Mouse (Mus musculus) liver, adult 2 months (tissue): Measurements from ENCODE around the gene Stag1. TPM values are rescaled to one million over a fixed set of nuclear protein-coding genes. Genes with fewer than 3 reads are reported as not detected.
A peak's percentile ranks its signal among the peaks of the same experiment; 100 is the strongest.

Experiments
- DNase-seq: peaks from one replicate; pipeline ENCODE4 v3.0.0-alpha.2; 2011; ENCODE audit warnings: low read depth, low spot score; ENCODE audit errors: extremely low read depth
- H3K27ac ChIP-seq: fragments of 200-500 bp; replicated peaks from 2 replicates; pipeline ENCODE4 v1.5.1; 2012; ENCODE audit warnings: low read depth, mild to moderate bottlenecking, control low read depth, inconsistent platforms, low read length; ENCODE audit not compliant: insufficient read depth
- H3K27me3 ChIP-seq: fragments of 200-500 bp; 2 replicates; pipeline ENCODE4 v1.6.1; 2012; ENCODE audit warnings: mild to moderate bottlenecking, moderate library complexity, low read length, inconsistent platforms; ENCODE audit not compliant: control insufficient read depth, insufficient read depth
- H3K36me3 ChIP-seq: fragments of 200-500 bp; 2 replicates; pipeline ENCODE4 v1.6.1; 2012; ENCODE audit warnings: low read length, inconsistent platforms; ENCODE audit not compliant: control insufficient read depth, insufficient read depth
- H3K4me1 ChIP-seq: fragments of 200-500 bp; 2 replicates; pipeline ENCODE4 v1.6.1; 2011; ENCODE audit warnings: low read length; ENCODE audit not compliant: control insufficient read depth, insufficient read depth
- H3K4me3 ChIP-seq: fragments of 200-500 bp; 2 replicates; pipeline ENCODE4 v1.5.1; 2011; ENCODE audit warnings: low read depth, mild to moderate bottlenecking, control low read depth, low read length, moderate library complexity; ENCODE audit not compliant: insufficient read depth
- H3K79me2 ChIP-seq: fragments of 200-500 bp; 2 replicates; pipeline ENCODE4 v1.6.1; 2012; ENCODE audit warnings: inconsistent platforms, mild to moderate bottlenecking, low read length, moderate library complexity; ENCODE audit not compliant: control insufficient read depth, insufficient read depth
- H3K9ac ChIP-seq: fragments of 200-500 bp; 2 replicates; pipeline ENCODE4 v1.6.1; 2012; ENCODE audit warnings: low read depth, mild to moderate bottlenecking, control low read depth, inconsistent platforms, low read length
- CTCF ChIP-seq: fragments of 200-500 bp; IDR thresholded peaks from 2 replicates; pipeline ENCODE4 v1.5.1; 2011; ENCODE audit warnings: low read depth, low read length, control low read depth
- POLR2A ChIP-seq: fragments of 200-500 bp; IDR thresholded peaks from 2 replicates; pipeline ENCODE4 v1.6.1; 2011; ENCODE audit warnings: low read length, control low read depth; ENCODE audit not compliant: insufficient read depth; ENCODE audit errors: extremely low read depth
- WGBS: fragments of 180-500 bp; shearing (Covaris S2); methylation state at CpG from one replicate; pipeline ENCODE4 v1.1.7; 2018; 5-methylcytosine and 5-hydroxymethylcytosine counted together
- polyA plus RNA-seq: library from polyadenylated mRNA; depleted of rRNA; stranded (reverse); fragments of >200 nt; gene quantifications from 2 replicates; pipeline ENCODE4 v1.2.3, GENCODE M21; 2012
- total RNA-seq: library from RNA; depleted of rRNA; stranded (reverse); fragments of >200 nt; gene quantifications from 2 replicates; pipeline ENCODE4 v1.2.3, GENCODE M21; 2014

The Stag1 gene
- total and polyA plus RNA-seq, 2 experiments: 1.4 to 23.0 TPM

- H3K9ac ChIP-seq: no peak overlapping the region
- H3K4me3 ChIP-seq: no peak overlapping the region
- H3K4me1 ChIP-seq: peaks cover 3% of the 10 kb centered on the region; the same call in 1 of the 2 replicates
- peak; percentile 58 for DNase-seq
- TF ChIP-seq POLR2A (no peak), CTCF (no peak)
- no peak overlapping the region for H3K27ac ChIP-seq
- no peaks in the 10 kb centered on the region for H3K27me3 ChIP-seq
- H3K36me3 ChIP-seq: no peaks in the 10 kb centered on the region
- H3K79me2 ChIP-seq: no peaks in the 10 kb centered on the region
- 69% methylated on average over 13 of the region's 13 CpGs for WGBS
These were observed 15.8 kb upstream of the Stag1 start for GRCm38 (mm10) chr9:100581543-100582492.

GRCm38 (mm10) chr9:100582883-100583575 lies 14.6 kb upstream of the Stag1 start:
- Histone ChIP-seq H3K27ac (no peak overlapping the region), H3K79me2 (no peaks in the 10 kb centered on the region), H3K27me3 (no peaks in the 10 kb centered on the region), H3K4me3 (no peak overlapping the region), H3K9ac (no peak overlapping the region), H3K36me3 (no peaks in the 10 kb centered on the region), H3K4me1 (peaks cover 3% of the 10 kb centered on the region; the same call in 1 of the 2 replicates)
- 55% methylated on average over 13 of the region's 13 CpGs for WGBS
- no peak for TF ChIP-seq CTCF
- no peak for TF ChIP-seq POLR2A
- peak; percentile 40 for DNase-seq

GRCm38 (mm10) chr9:100584031-100584430 lies 13.6 kb upstream of the Stag1 start:
- no peaks in the 10 kb centered on the region for H3K79me2 ChIP-seq
- H3K36me3 ChIP-seq: no peaks in the 10 kb centered on the region
- no peak for DNase-seq
- WGBS: 77% methylated on average over 4 of the region's 4 CpGs
- peaks cover 3% of the 10 kb centered on the region; the same call in 1 of the 2 replicates for H3K4me1 ChIP-seq
- H3K27me3 ChIP-seq: no peaks in the 10 kb centered on the region
- no peak overlapping the region for H3K27ac ChIP-seq
- TF ChIP-seq CTCF (no peak), POLR2A (no peak)
- no peak overlapping the region for H3K4me3 ChIP-seq
- no peak overlapping the region for H3K9ac ChIP-seq

- TF ChIP-seq CTCF: no peak
- Histone ChIP-seq H3K36me3 (no peaks in the 10 kb centered on the region), H3K79me2 (no peaks in the 10 kb centered on the region), H3K9ac (no peak overlapping the region), H3K4me1 (no peaks in the 10 kb centered on the region), H3K27ac (no peak overlapping the region), H3K27me3 (no peaks in the 10 kb centered on the region), H3K4me3 (no peak overlapping the region)
- 64% methylated on average over 4 of the region's 4 CpGs for WGBS
- no peak for DNase-seq
These were observed 7.1 kb upstream of the Stag1 start for GRCm38 (mm10) chr9:100590462-100590861.

- Histone ChIP-seq H3K27me3 (no peaks in the 10 kb centered on the region), H3K4me3 (no peak overlapping the region), H3K4me1 (peaks cover 6% of the 10 kb centered on the region; the same call in 1 of the 2 replicates), H3K27ac (no peak overlapping the region), H3K79me2 (no peaks in the 10 kb centered on the region), H3K9ac (no peak overlapping the region), H3K36me3 (no peaks in the 10 kb centered on the region)
- no peak for DNase-seq
- TF ChIP-seq CTCF (no peak), POLR2A (no peak)
- 89% methylated on average over 8 of the region's 8 CpGs for WGBS
These were observed 1.3 kb upstream of the Stag1 start for GRCm38 (mm10) chr9:100596317-100596716.
